Mouse (Mus musculus): ENCODE data around the gene Slc9a3r1. TPM values are rescaled to one million over a fixed set of nuclear protein-coding genes. Genes with fewer than 3 reads are reported as not detected.

The Slc9a3r1 gene
- polyA plus RNA-seq, 1 experiment: not detected

DNA sequence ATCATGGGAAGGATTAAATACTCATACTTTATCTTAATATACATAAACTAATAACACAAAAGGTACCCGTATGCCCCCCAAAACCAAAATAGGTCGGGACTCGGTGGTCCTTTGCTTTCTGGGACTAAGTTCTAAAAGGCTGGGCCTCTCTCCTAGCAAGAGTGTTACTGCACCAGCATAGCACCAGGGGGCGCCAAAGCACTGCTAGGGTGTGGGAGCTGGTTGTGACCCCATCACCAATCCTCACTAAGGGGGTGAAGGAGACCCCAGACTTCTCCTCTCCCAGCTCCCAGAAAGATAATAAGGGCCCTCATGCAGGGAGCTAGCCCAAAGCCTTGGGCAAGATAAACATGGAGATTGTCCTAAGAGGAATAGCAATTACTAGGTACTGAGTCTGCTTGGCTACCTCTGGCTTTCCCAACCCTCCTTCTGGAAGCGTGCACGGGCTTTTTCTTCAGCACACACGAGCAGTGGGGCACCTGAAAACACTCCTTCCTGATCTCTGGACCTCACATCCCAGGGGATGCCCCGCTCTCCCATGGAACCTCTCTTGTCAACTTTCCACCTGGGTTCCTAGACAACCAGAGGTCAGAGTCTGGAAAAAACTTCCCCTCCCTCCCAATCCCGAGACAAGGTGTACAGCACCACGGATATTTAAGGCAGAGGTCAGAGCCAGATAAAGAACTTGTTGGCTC lies 2.1 kb upstream of the Slc9a3r1 start:
- TF ChIP-seq POLR2A (IDR thresholded peaks at IDR 0.05; ENCODE audit: insufficient read depth, low read depth, low read length) (no peak), CTCF (IDR thresholded peaks at IDR 0.05; ENCODE audit: insufficient read depth, low read depth, low read length) (peak; percentile 53; the same call in 1 of the 2 replicates)

GRCm38 (mm10) chr11:115161578-115162204 lies 1.4 kb upstream of the Slc9a3r1 start:
- H3K4me1 ChIP-seq (ENCODE audit: control insufficient read depth, insufficient read depth, low read length): peaks cover 27% of the 10 kb centered on the region
- WGBS: 64% methylated on average over 9 of the region's 9 CpGs
- TF ChIP-seq POLR2A (IDR thresholded peaks at IDR 0.05; ENCODE audit: insufficient read depth, low read depth, low read length) (no peak), CTCF (IDR thresholded peaks at IDR 0.05; ENCODE audit: insufficient read depth, low read depth, low read length) (no peak)

More for the DNA sequence above, 2.1 kb upstream of the Slc9a3r1 start:
- Histone ChIP-seq H3K4me1 (ENCODE audit: control insufficient read depth, insufficient read depth, low read length) (peaks cover 27% of the 10 kb centered on the region), H3K4me3 (ENCODE audit: insufficient read depth, low read depth, low read length) (no peak overlapping the region), H3K27ac (ENCODE audit: insufficient read depth, low read depth, low read length) (no peak overlapping the region)
- 38% methylated on average over 10 of the region's 10 CpGs for WGBS

GRCm38 (mm10) chr11:115162205-115162601 lies 938 bp upstream of the Slc9a3r1 start:
- TF ChIP-seq CTCF (IDR thresholded peaks at IDR 0.05; ENCODE audit: insufficient read depth, low read depth, low read length) (no peak), POLR2A (IDR thresholded peaks at IDR 0.05; ENCODE audit: insufficient read depth, low read depth, low read length) (no peak)
- Histone ChIP-seq H3K4me3 (ENCODE audit: insufficient read depth, low read depth, low read length) (no peak overlapping the region), H3K4me1 (ENCODE audit: control insufficient read depth, insufficient read depth, low read length) (peaks cover 27% of the 10 kb centered on the region), H3K27ac (ENCODE audit: insufficient read depth, low read depth, low read length) (no peak overlapping the region)
- WGBS: 48% methylated on average over 9 of the region's 9 CpGs

More at GRCm38 (mm10) chr11:115161578-115162204, 1.4 kb upstream of the Slc9a3r1 start:
- Histone ChIP-seq H3K4me3 (ENCODE audit: insufficient read depth, low read depth, low read length) (no peak overlapping the region), H3K27ac (ENCODE audit: insufficient read depth, low read depth, low read length) (no peak overlapping the region)

- TF ChIP-seq POLR2A (IDR thresholded peaks at IDR 0.05; ENCODE audit: insufficient read depth, low read depth, low read length): no peak
- TF ChIP-seq CTCF (IDR thresholded peaks at IDR 0.05; ENCODE audit: insufficient read depth, low read depth, low read length): no peak
- Histone ChIP-seq H3K4me1 (ENCODE audit: control insufficient read depth, insufficient read depth, low read length) (peaks cover 27% of the 10 kb centered on the region), H3K4me3 (ENCODE audit: insufficient read depth, low read depth, low read length) (peak overlapping the region; percentile 49), H3K27ac (ENCODE audit: insufficient read depth, low read depth, low read length) (no peak overlapping the region)
- under 1% methylated on average over 47 of the region's 47 CpGs for WGBS
Measured at GRCm38 (mm10) chr11:115163568-115164150, 518 bp downstream of the Slc9a3r1 start.

- Histone ChIP-seq H3K4me1 (ENCODE audit: control insufficient read depth, insufficient read depth, low read length) (peaks cover 27% of the 10 kb centered on the region), H3K4me3 (ENCODE audit: insufficient read depth, low read depth, low read length) (peak overlapping the region; percentile 49), H3K27ac (ENCODE audit: insufficient read depth, low read depth, low read length) (no peak overlapping the region)
- TF ChIP-seq POLR2A (IDR thresholded peaks at IDR 0.05; ENCODE audit: insufficient read depth, low read depth, low read length) (no peak), CTCF (IDR thresholded peaks at IDR 0.05; ENCODE audit: insufficient read depth, low read depth, low read length) (no peak)
- WGBS: under 1% methylated on average over 14 of the region's 14 CpGs
Measured at GRCm38 (mm10) chr11:115164341-115164975, 1.3 kb downstream of the Slc9a3r1 start.

- WGBS: 5% methylated on average over 9 of the region's 9 CpGs
- TF ChIP-seq CTCF (IDR thresholded peaks at IDR 0.05; ENCODE audit: insufficient read depth, low read depth, low read length) (no peak), POLR2A (IDR thresholded peaks at IDR 0.05; ENCODE audit: insufficient read depth, low read depth, low read length) (no peak)
- Histone ChIP-seq H3K4me1 (ENCODE audit: control insufficient read depth, insufficient read depth, low read length) (peaks cover 26% of the 10 kb centered on the region), H3K27ac (ENCODE audit: insufficient read depth, low read depth, low read length) (no peak overlapping the region), H3K4me3 (ENCODE audit: insufficient read depth, low read depth, low read length) (peak overlapping the region; percentile 49)
Measured at GRCm38 (mm10) chr11:115164976-115165374, 1.8 kb downstream of the Slc9a3r1 start.

- no peak overlapping the region for H3K4me3 ChIP-seq (ENCODE audit: insufficient read depth, low read depth, low read length)
- 84% methylated on average over 3 of the region's 3 CpGs for WGBS
- TF ChIP-seq CTCF (IDR thresholded peaks at IDR 0.05; ENCODE audit: insufficient read depth, low read depth, low read length) (no peak), POLR2A (IDR thresholded peaks at IDR 0.05; ENCODE audit: insufficient read depth, low read depth, low read length) (no peak)
- no peak overlapping the region for H3K27ac ChIP-seq (ENCODE audit: insufficient read depth, low read depth, low read length)
- H3K4me1 ChIP-seq (ENCODE audit: control insufficient read depth, insufficient read depth, low read length): peaks cover 24% of the 10 kb centered on the region
Measured at GRCm38 (mm10) chr11:115166776-115167175, 3.6 kb downstream of the Slc9a3r1 start.

- Histone ChIP-seq H3K4me3 (ENCODE audit: insufficient read depth, low read depth, low read length) (no peak overlapping the region), H3K27ac (ENCODE audit: insufficient read depth, low read depth, low read length) (no peak overlapping the region), H3K4me1 (ENCODE audit: control insufficient read depth, insufficient read depth, low read length) (peaks cover 30% of the 10 kb centered on the region)
- TF ChIP-seq CTCF (IDR thresholded peaks at IDR 0.05; ENCODE audit: insufficient read depth, low read depth, low read length) (no peak), POLR2A (IDR thresholded peaks at IDR 0.05; ENCODE audit: insufficient read depth, low read depth, low read length) (0 out of 2 replicates have a peak, but pooled peaks have one; percentile 10)
- 79% methylated on average over 8 of the region's 8 CpGs for WGBS
Measured at GRCm38 (mm10) chr11:115167631-115168249, 4.6 kb downstream of the Slc9a3r1 start.
